Mouse (Mus musculus) adrenal gland, adult 2 months (tissue): Measurements from ENCODE around the gene Olfr772. TPM values are rescaled to one million over a fixed set of nuclear protein-coding genes. Genes with fewer than 3 reads are reported as not detected.
"Not testable (repeated sequence)": the region's sequence is repeated elsewhere in the genome, so short reads cannot be mapped to it uniquely, and the experiment has no call there.

ENCODE experiments used
- DNase-seq: peaks from one replicate; pipeline ENCODE4 v3.0.0; 2021
- long read RNA-seq: library from polyadenylated mRNA; stranded (forward); transcript quantifications from one replicate; pipeline ENCODE4 v2.0.0, GENCODE M21; 2021
- polyA plus RNA-seq: library from polyadenylated mRNA; depleted of rRNA; stranded (reverse); fragments of >200 nt; gene quantifications from 2 replicates; pipeline ENCODE4 v1.2.3, GENCODE M21; 2012; rRNA removed
- total RNA-seq, 2 experiments: library from RNA; stranded (reverse); gene quantifications; 2 replicates each; pipeline ENCODE4 v1.2.3; 2021

The Olfr772 gene
- total RNA-seq (not detected), polyA plus RNA-seq (not detected in 2 replicates)
- long read RNA-seq, result 0 reads

GRCm38 (mm10) chr10:129177821-129178220, at the start of gene Olfr772:
Gene Olfr772, minus strand, starts transcription at chr10:129177921.
- DNase-seq, result not testable (repeated sequence)

GRCm38 (mm10) chr10:129187319-129187718, 9.6 kb upstream of the Olfr772 start, which contains the start of gene Olfr773:
Gene Olfr773, minus strand, starts transcription at chr10:129187419.
- DNase-seq, result not testable (repeated sequence)

- no peak for DNase-seq
Measured at GRCm38 (mm10) chr10:129164651-129165050, 13.1 kb downstream of the Olfr772 start, which contains the start of gene Olfr771. Gene Olfr771, minus strand, starts transcription at chr10:129164751.

- no peak for DNase-seq
Measured at GRCm38 (mm10) chr10:129138898-129139297, 38.8 kb downstream of the Olfr772 start, which contains the start of gene Olfr770. Gene Olfr770, minus strand, starts transcription at chr10:129138998.

Other genes starting within 250 kb of the Olfr772 start
- 10 to 100 TPM in 1 of 2 experiments, 1 to 10 TPM in 1; 8.4 to 25.6 TPM for gene Itga7, start 244.1 kb downstream of the Olfr772 start, total RNA-seq
- gene Itga7, start 244.1 kb downstream of the Olfr772 start, polyA plus RNA-seq, result 19.6 and 32.5 TPM in 2 replicates
- gene Mettl7b, start 216.9 kb downstream of the Olfr772 start, total RNA-seq, result 1 to 10 TPM in 1 of 2 experiments, under 1 TPM in 1; 0.79 to 3.5 TPM
- gene Mettl7b, start 216.9 kb downstream of the Olfr772 start, polyA plus RNA-seq, result 0.52 and 0.97 TPM in 2 replicates
- not detected for gene Olfr9, start 188.5 kb downstream of the Olfr772 start, total RNA-seq
- not detected in 2 replicates for gene Olfr9, start 188.5 kb downstream of the Olfr772 start, polyA plus RNA-seq
- gene Olfr763, start 167.1 kb downstream of the Olfr772 start, total RNA-seq, result not detected
- not detected in 2 replicates for gene Olfr763, start 167.1 kb downstream of the Olfr772 start, polyA plus RNA-seq
- gene Olfr764-ps1, start 138.0 kb downstream of the Olfr772 start, total RNA-seq, result not detected
- gene Olfr764-ps1, start 138.0 kb downstream of the Olfr772 start, polyA plus RNA-seq, result not detected in 2 replicates
- gene Olfr765, start 127.9 kb downstream of the Olfr772 start, total RNA-seq, result not detected
- not detected in 2 replicates for gene Olfr765, start 127.9 kb downstream of the Olfr772 start, polyA plus RNA-seq
- gene Olfr766-ps1, start 108.9 kb downstream of the Olfr772 start, total RNA-seq, result not detected
- not detected in 2 replicates for gene Olfr766-ps1, start 108.9 kb downstream of the Olfr772 start, polyA plus RNA-seq
- not detected for gene Olfr767, start 95.0 kb downstream of the Olfr772 start, total RNA-seq
- not detected in 2 replicates for gene Olfr767, start 95.0 kb downstream of the Olfr772 start, polyA plus RNA-seq
- not detected for gene Olfr768, start 78.5 kb downstream of the Olfr772 start, total RNA-seq
- not detected in 2 replicates for gene Olfr768, start 78.5 kb downstream of the Olfr772 start, polyA plus RNA-seq
- not detected for gene Olfr769, start 60.1 kb downstream of the Olfr772 start, total RNA-seq
- not detected in 2 replicates for gene Olfr769, start 60.1 kb downstream of the Olfr772 start, polyA plus RNA-seq
- not detected for gene Olfr770, start 38.9 kb downstream of the Olfr772 start, total RNA-seq
- not detected in 2 replicates for gene Olfr770, start 38.9 kb downstream of the Olfr772 start, polyA plus RNA-seq
- not detected for gene Olfr771, start 13.2 kb downstream of the Olfr772 start, total RNA-seq
- not detected in 2 replicates for gene Olfr771, start 13.2 kb downstream of the Olfr772 start, polyA plus RNA-seq
- not detected for gene Olfr773, start 9.5 kb upstream of the Olfr772 start, total RNA-seq
- gene Olfr773, start 9.5 kb upstream of the Olfr772 start, polyA plus RNA-seq, result not detected in 2 replicates
- gene Olfr774, start 58.3 kb upstream of the Olfr772 start, total RNA-seq, result not detected
- not detected in 2 replicates for gene Olfr774, start 58.3 kb upstream of the Olfr772 start, polyA plus RNA-seq
- gene Olfr775, start 70.5 kb upstream of the Olfr772 start, total RNA-seq, result not detected
- gene Olfr775, start 70.5 kb upstream of the Olfr772 start, polyA plus RNA-seq, result not detected in 2 replicates
- gene Olfr776, start 81.2 kb upstream of the Olfr772 start, total RNA-seq, result not detected
- gene Olfr776, start 81.2 kb upstream of the Olfr772 start, polyA plus RNA-seq, result not detected in 2 replicates
- not detected for gene Olfr777, start 93.6 kb upstream of the Olfr772 start, total RNA-seq
- not detected in 2 replicates for gene Olfr777, start 93.6 kb upstream of the Olfr772 start, polyA plus RNA-seq
- gene Olfr780, start 140.2 kb upstream of the Olfr772 start, total RNA-seq, result not detected
- not detected in 2 replicates for gene Olfr780, start 140.2 kb upstream of the Olfr772 start, polyA plus RNA-seq
- gene Olfr781, start 150.9 kb upstream of the Olfr772 start, total RNA-seq, result not detected
- not detected in 2 replicates for gene Olfr781, start 150.9 kb upstream of the Olfr772 start, polyA plus RNA-seq
- gene Olfr782, start 170.9 kb upstream of the Olfr772 start, total RNA-seq, result not detected
- not detected in 2 replicates for gene Olfr782, start 170.9 kb upstream of the Olfr772 start, polyA plus RNA-seq
- gene Olfr784, start 206.2 kb upstream of the Olfr772 start, total RNA-seq, result not detected
- gene Olfr784, start 206.2 kb upstream of the Olfr772 start, polyA plus RNA-seq, result not detected in 2 replicates
- not detected for gene Olfr785, start 227.5 kb upstream of the Olfr772 start, total RNA-seq
- not detected in 2 replicates for gene Olfr785, start 227.5 kb upstream of the Olfr772 start, polyA plus RNA-seq
- gene Olfr786, start 249.4 kb upstream of the Olfr772 start, total RNA-seq, result not detected
- gene Olfr786, start 249.4 kb upstream of the Olfr772 start, polyA plus RNA-seq, result not detected in 2 replicates